Mouse (Mus musculus): ENCODE data around the gene Cel. TPM values are rescaled to one million over a fixed set of nuclear protein-coding genes. Genes with fewer than 3 reads are reported as not detected.

The Cel gene
- polyA plus RNA-seq, 1 experiment from 2014 or later, result not detected

DNA sequence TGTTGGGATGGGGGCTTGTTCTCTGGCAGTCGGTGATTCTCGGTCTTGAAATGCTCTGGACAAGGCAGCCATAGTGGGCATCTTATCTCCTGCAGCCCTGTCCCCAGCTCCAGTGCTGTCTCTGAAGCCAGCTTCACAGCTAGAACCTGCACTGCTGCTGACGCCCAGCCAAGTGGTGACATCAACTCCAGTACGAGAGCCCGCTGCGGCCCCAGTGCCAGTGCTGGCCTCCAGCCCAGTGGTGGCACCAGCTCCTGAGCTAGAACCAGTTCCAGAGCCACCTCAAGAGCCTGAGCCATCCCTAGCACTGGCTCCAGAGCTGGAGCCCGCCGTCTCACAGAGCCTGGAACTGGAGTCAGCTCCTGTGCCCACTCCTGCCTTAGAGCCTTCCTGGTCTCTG is 19.3 kb downstream of the Cel start:
- no peaks in the 10 kb centered on the region for H3K9me3 ChIP-seq
- H3K4me3 ChIP-seq (replicated peaks), result no peak overlapping the region
- H3K4me1 ChIP-seq, result peaks cover 20% of the 10 kb centered on the region
- peaks cover 68% of the 10 kb centered on the region for H3K36me3 ChIP-seq (replicated peaks)
- no peak overlapping the region for H3K27ac ChIP-seq
- H3K4me2 ChIP-seq, result no peak overlapping the region
- 96% methylated on average over 8 of the region's 8 CpGs for WGBS
- H3K27me3 ChIP-seq, result no peaks in the 10 kb centered on the region
- ATAC-seq (ENCODE audit: low FRiP score), result no peak
- no peak overlapping the region for H3K9ac ChIP-seq

DNA sequence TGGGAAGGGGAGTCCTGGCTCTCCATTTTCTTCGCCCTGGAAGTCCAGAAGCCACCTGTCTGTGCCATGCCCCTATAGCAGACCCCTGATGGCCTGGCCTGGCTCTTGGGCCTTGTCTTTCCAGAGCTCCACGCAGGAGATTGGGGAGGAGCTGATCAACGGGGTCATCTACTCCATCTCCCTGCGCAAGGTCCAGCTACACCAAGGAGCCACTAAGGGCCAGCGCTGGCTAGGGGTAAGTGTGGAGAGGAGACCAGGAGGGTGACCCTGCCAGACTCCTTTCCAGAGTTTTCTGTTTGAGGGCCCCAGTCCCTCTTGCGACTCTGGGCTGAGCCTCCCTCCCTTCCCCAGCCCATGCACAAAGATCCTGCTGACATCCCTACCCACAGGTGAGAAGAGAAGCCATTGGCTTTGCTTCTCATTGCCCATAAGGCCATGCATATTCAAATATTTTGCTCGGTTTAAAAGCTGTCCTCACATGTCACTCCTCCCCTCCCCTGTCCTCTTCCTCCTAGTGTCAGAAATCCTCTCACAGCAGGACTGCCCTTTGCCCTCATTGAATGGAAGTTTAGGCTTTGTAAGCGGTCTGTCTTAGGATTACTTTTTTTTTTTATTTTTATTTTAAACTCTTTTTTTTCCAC is 22.5 kb downstream of the Cel start:
- no peak overlapping the region for H3K4me3 ChIP-seq (replicated peaks)
- no peak for ATAC-seq (ENCODE audit: low FRiP score)
- no peaks in the 10 kb centered on the region for H3K9me3 ChIP-seq
- 90% methylated on average over 8 of the region's 8 CpGs for WGBS
- H3K27me3 ChIP-seq, result no peaks in the 10 kb centered on the region
- no peak overlapping the region for H3K27ac ChIP-seq
- no peak overlapping the region for H3K9ac ChIP-seq
- no peak overlapping the region for H3K4me2 ChIP-seq
- H3K4me1 ChIP-seq, result peaks cover 52% of the 10 kb centered on the region
- peaks cover 44% of the 10 kb centered on the region for H3K36me3 ChIP-seq (replicated peaks)

DNA sequence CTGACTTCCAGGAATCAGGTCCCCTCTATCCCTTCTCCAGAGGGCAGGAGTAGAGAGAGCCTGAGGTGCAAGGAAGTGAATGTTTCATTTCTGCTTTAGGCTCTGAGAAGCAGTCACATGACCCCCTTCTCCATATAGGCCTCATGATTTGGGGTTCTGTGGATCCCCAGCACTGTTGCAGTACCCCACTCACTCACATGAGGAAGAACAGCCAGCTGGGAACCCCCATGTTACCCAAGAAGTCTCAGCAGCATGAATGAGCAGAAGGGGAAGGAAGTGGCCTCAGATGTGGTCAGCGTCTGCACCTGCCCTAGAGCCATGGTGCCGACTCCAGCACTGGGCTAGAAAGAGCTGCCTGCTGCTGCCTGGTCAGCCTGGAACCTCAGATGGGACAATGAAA is 23.3 kb downstream of the Cel start:
- ATAC-seq (ENCODE audit: low FRiP score), result no peak
- Histone ChIP-seq H3K9ac (no peak overlapping the region), H3K4me3 (replicated peaks) (no peak overlapping the region), H3K36me3 (replicated peaks) (peaks cover 36% of the 10 kb centered on the region), H3K4me2 (no peak overlapping the region), H3K27me3 (no peaks in the 10 kb centered on the region), H3K4me1 (peaks cover 60% of the 10 kb centered on the region), H3K9me3 (no peaks in the 10 kb centered on the region), H3K27ac (peak overlapping the region; percentile 65)
- WGBS, result 84% methylated on average over 2 of the region's 2 CpGs

DNA sequence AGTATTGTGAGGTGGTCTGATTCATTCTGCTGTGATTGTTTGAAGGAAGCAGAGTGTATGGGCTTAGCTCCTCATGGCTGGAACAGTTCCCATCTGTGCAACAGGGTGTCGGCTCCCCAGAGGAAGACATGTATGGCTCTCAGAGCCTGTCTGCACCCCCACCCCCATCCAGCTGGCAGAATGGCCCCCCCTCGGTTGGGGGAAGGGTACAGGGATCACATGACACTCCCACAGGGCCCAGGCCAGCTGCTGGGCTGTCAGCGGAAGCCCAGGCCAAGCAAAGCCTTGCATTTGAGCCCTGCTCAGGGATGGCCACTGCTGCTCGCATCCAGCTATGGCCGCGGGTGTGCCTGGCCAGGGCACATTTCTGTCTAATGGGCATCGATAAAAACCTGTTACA is 24.0 kb downstream of the Cel start:
- H3K9ac ChIP-seq, result no peak overlapping the region
- H3K27ac ChIP-seq, result peak overlapping the region; percentile 65
- H3K4me1 ChIP-seq, result peaks cover 67% of the 10 kb centered on the region
- H3K4me2 ChIP-seq, result no peak overlapping the region
- no peaks in the 10 kb centered on the region for H3K27me3 ChIP-seq
- 58% methylated on average over 7 of the region's 7 CpGs for WGBS
- peaks cover 29% of the 10 kb centered on the region for H3K36me3 ChIP-seq (replicated peaks)
- no peaks in the 10 kb centered on the region for H3K9me3 ChIP-seq
- H3K4me3 ChIP-seq (replicated peaks), result no peak overlapping the region
- ATAC-seq (ENCODE audit: low FRiP score), result peak; percentile 42

DNA sequence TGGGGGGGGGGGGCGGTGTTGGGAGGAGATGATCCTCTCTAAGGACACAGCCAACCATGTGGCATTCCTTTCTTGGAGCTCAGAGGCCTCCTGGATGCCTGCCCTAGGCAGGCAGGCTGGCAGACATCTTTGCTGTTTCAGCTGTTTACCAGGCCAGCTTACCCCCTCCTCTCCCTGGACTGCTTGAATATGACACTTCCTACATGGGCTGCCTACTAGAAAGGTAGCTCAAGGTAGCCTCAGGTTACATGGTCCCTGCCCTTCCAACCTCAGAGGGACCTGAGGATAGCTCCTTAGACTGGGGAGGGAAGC is 24.4 kb downstream of the Cel start:
- ATAC-seq (ENCODE audit: low FRiP score), result no peak
- Histone ChIP-seq H3K4me2 (no peak overlapping the region), H3K4me1 (peaks cover 71% of the 10 kb centered on the region), H3K4me3 (replicated peaks) (no peak overlapping the region), H3K27ac (peak overlapping the region; percentile 65), H3K9me3 (no peaks in the 10 kb centered on the region), H3K9ac (no peak overlapping the region), H3K27me3 (no peaks in the 10 kb centered on the region), H3K36me3 (replicated peaks) (peaks cover 24% of the 10 kb centered on the region)
- 56% methylated on average over 1 of the region's 1 CpGs for WGBS

DNA sequence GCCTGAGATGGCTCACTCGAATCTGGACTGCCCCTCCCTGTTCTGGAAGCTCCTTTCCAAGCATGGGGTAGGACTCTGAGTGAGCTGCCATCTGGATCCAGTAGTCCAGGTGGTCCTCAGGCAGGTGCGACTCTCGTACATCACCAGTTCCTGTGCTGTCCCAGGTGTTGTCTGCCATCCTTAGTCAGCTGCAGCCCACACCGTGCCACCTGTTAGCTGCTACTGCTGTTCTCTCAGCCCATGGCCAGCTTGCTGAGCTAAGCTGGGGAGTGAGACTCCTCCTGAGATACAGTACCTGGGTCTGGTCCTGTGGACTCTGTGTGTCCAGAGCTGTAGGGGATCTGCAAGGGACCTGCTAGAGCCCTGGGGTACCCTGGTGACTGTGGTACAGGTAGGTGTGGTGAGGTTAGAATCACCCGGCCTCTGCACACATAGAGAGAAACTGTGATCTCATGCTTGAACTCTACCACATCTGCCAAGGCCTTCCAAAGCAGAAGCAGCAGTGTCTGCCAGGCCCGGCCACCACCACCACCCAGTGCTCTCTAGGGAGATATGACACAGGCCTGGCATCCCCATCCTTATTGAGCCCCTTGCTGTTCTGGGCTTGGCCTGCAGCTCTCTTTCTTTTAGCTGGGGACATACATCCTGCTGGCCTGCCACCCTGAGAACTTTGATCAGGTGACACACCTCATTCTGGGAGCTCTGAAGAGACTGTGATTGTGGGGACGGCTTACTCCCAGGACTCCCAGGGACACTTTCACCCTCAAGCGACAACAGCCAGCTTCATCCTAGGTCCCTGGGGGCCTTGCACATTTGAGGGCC is 25.0 kb downstream of the Cel start:
- Histone ChIP-seq H3K9me3 (no peaks in the 10 kb centered on the region), H3K4me1 (peaks cover 77% of the 10 kb centered on the region), H3K36me3 (replicated peaks) (peaks cover 19% of the 10 kb centered on the region), H3K4me2 (no peak overlapping the region), H3K9ac (no peak overlapping the region), H3K27me3 (no peaks in the 10 kb centered on the region), H3K27ac (peak overlapping the region; percentile 65; the same call in 1 of the 2 replicates), H3K4me3 (replicated peaks) (no peak overlapping the region)
- ATAC-seq (ENCODE audit: low FRiP score), result no peak
- 72% methylated on average over 8 of the region's 8 CpGs for WGBS

DNA sequence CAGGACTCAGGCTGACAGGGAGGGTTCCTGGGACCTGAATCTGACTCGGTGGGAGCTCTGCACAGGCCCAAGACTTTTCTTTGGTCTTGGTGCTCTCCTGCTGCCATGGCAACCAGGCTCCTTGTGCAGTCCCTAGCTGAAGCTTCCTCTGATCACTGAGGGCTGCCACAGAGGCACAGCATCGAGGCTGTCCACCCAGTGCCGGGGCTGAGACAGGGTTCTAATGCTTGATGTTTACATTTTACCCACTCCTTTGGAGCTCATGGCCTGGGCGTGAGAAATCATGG is 25.6 kb downstream of the Cel start:
- Histone ChIP-seq H3K27me3 (no peaks in the 10 kb centered on the region), H3K4me2 (no peak overlapping the region), H3K4me1 (peaks cover 83% of the 10 kb centered on the region), H3K9ac (peak overlapping the region; percentile 40; the same call in 1 of the 2 replicates), H3K36me3 (replicated peaks) (peaks cover 12% of the 10 kb centered on the region), H3K4me3 (replicated peaks) (no peak overlapping the region), H3K27ac (no peak overlapping the region), H3K9me3 (no peaks in the 10 kb centered on the region)
- ATAC-seq (ENCODE audit: low FRiP score), result no peak
- WGBS, result 36% methylated on average over 4 of the region's 4 CpGs

DNA sequence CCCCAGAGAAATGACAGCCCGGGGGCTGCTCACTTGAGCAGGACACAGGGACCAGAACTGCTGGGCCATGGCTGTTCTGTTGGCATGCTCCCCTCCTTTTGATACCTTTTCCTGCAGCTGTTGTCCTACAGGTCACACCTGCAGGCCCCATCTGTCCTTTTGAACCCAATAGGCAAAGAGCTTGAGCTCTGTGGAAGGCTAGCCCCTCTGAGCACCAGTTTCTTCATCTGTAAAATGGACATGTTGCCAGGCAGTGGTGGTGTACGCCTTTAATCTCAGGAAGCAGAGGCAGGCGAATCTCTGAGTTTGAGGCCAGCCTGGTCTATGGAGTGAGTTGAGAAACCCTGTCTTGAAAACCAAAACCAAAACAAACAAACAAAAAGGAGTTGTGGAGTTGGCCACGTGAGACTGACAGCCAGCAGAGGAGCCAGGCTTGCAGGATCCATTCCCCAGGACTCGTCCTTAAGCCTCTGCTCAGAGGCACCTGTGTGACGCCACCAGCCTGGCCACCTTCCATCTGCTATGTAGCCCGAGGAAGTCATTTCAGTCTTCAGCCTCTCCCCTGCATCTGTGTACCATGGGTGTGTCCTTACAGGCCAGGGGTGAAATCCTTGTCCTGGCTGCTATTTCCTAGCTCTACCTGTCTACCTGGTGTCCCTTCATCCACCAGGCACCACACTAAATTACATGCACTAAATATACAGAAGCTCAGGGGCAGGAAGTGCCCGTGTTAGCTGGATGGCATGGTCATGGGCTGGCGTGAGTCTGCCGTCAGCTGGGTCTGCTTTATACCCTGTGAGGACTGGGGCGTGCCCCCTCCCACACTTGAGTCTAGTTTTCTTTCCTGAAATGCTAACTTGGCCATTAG is 26.2 kb downstream of the Cel start:
- no peak for ATAC-seq (ENCODE audit: low FRiP score)
- Histone ChIP-seq H3K4me3 (replicated peaks) (no peak overlapping the region), H3K27me3 (no peaks in the 10 kb centered on the region), H3K9me3 (no peaks in the 10 kb centered on the region), H3K36me3 (replicated peaks) (peaks cover 7% of the 10 kb centered on the region), H3K9ac (peak overlapping the region; percentile 40; the same call in 1 of the 2 replicates), H3K27ac (0 out of 2 replicates have a peak overlapping the region, but pooled peaks have one; percentile 8), H3K4me2 (no peak overlapping the region), H3K4me1 (peaks cover 89% of the 10 kb centered on the region)
- 78% methylated on average over 11 of the region's 11 CpGs for WGBS

DNA sequence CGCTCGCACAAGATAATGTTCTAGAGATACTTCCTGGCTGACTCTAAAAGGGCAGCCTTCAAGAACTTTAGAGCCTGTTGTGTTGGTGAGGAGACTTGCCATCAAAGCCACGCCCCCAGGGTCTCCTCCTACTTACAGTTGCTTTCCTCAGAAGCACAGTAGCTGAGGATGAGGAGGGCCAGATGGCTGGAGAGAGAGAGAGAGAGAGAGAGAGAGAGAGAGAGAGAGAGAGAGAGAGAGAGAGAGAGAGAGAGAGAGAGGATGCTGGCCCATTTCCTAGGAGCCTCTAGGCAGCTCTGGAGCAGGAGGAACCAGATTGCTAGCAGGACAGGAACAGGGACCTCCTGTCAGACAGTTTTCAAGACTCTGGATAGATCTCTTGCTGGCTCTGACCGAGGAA is 27.0 kb downstream of the Cel start:
- no peaks in the 10 kb centered on the region for H3K36me3 ChIP-seq (replicated peaks)
- H3K4me1 ChIP-seq, result peaks cover 96% of the 10 kb centered on the region
- H3K4me3 ChIP-seq (replicated peaks), result no peak overlapping the region
- H3K9me3 ChIP-seq, result no peaks in the 10 kb centered on the region
- WGBS, result 71% methylated on average over 4 of the region's 4 CpGs
- H3K27me3 ChIP-seq, result no peaks in the 10 kb centered on the region
- H3K9ac ChIP-seq, result no peak overlapping the region
- H3K27ac ChIP-seq, result peak overlapping the region; percentile 79; the same call in 1 of the 2 replicates
- no peak overlapping the region; the same call in 1 of the 2 replicates for H3K4me2 ChIP-seq
- no peak for ATAC-seq (ENCODE audit: low FRiP score)

DNA sequence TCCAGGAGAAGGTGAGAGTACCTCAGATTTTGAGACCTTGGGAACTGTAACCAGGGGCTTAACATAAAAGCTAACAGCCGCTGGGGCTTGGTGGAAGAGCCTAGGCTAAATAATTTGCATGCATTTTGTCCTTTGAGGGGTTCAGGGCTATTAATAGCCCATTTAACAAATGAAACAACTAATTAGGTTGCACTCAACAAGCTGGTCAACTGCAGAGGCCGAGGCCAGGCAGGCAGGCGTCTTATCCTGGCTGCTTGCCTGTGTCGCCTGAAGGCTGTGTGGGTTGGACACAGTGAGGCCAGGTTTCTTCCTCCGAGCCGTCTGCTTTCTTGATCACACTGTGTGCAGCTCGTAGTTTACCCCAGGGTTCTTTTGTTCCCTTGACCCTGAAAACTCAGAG is 27.6 kb downstream of the Cel start:
- no peaks in the 10 kb centered on the region for H3K9me3 ChIP-seq
- peak overlapping the region; percentile 84; the same call in 1 of the 2 replicates for H3K4me2 ChIP-seq
- no peak for ATAC-seq (ENCODE audit: low FRiP score)
- H3K4me1 ChIP-seq, result peaks cover 98% of the 10 kb centered on the region
- H3K27me3 ChIP-seq, result no peaks in the 10 kb centered on the region
- no peak overlapping the region for H3K4me3 ChIP-seq (replicated peaks)
- peak overlapping the region; percentile 79 for H3K27ac ChIP-seq
- WGBS, result 23% methylated on average over 7 of the region's 7 CpGs
- H3K36me3 ChIP-seq (replicated peaks), result no peaks in the 10 kb centered on the region
- peak overlapping the region; percentile 69; the same call in 1 of the 2 replicates for H3K9ac ChIP-seq

DNA sequence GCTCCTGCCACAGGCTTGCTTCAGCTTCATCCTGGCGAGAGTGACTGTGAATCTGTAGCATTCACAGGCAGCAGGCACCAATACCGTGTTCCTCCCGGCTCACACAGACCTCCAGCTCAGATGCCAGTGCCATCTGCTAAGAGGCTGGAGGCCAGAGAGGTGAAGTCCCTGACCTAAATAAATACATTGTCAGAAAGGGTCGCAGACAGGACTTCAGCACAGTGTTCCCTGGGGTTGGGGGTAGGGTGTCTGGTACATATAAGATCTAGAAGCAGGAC is 28.0 kb downstream of the Cel start:
- Histone ChIP-seq H3K9me3 (no peaks in the 10 kb centered on the region), H3K27ac (peak overlapping the region; percentile 79), H3K27me3 (no peaks in the 10 kb centered on the region), H3K4me2 (peak overlapping the region; percentile 84), H3K36me3 (replicated peaks) (no peaks in the 10 kb centered on the region), H3K4me3 (replicated peaks) (no peak overlapping the region), H3K4me1 (peaks cover 98% of the 10 kb centered on the region), H3K9ac (peak overlapping the region; percentile 69; the same call in 1 of the 2 replicates)
- no peak for ATAC-seq (ENCODE audit: low FRiP score)
- WGBS, result 41% methylated on average over 4 of the region's 4 CpGs

DNA sequence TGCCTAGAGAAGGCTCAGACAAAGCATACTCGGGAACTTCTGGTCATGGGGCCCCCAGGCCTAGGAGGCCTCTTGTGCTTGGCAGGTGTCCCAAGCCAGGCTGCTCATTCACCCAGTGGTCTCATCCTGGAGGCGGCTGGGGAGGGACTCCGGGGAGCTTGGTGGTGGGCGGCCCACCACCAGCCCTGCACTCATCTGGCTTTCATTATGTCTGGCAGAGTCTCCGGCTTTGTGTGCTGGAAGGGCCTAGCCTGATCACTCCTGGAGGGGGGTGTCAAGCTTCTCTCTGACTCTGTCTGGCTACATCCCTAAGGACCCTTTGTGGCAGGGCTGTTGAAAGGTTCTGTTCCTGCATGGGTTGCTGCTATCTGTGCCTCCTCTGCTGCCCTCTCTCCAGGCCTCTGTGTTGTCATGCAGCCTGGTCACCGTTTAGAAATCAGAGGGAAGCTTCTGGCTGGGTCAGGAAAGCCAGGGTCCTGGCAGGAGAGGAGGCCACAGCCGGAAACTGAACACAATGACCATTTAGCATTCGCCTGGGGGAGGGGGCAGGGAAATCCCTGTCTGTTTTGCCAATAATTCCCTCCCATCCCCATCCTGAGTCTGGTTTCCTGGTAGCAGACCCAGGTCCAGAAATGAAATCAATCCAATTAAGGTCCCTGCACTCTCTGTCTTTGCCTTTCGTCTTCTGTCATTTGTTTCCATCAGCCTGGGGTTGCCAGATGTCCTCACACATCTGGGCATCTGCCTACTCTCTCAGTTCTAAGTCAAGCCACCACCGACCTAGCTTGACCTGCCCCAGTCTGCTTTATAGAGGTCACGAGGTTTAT is 28.6 kb downstream of the Cel start:
- H3K9ac ChIP-seq, result peak overlapping the region; percentile 69
- H3K4me2 ChIP-seq, result peak overlapping the region; percentile 84
- no peaks in the 10 kb centered on the region for H3K9me3 ChIP-seq
- no peaks in the 10 kb centered on the region for H3K27me3 ChIP-seq
- H3K4me3 ChIP-seq (replicated peaks), result peak overlapping the region; percentile 13; the same call in 1 of the 2 replicates
- H3K27ac ChIP-seq, result peak overlapping the region; percentile 79
- no peaks in the 10 kb centered on the region for H3K36me3 ChIP-seq (replicated peaks)
- WGBS, result 41% methylated on average over 11 of the region's 11 CpGs
- ATAC-seq (ENCODE audit: low FRiP score), result peak; percentile 10; the same call in 1 of the 2 replicates
- H3K4me1 ChIP-seq, result peaks cover 98% of the 10 kb centered on the region

Measured in forebrain, embryonic 12.5 days (tissue).